Mouse (Mus musculus): Measurements from ENCODE around the gene AC140267.1.

Gene AC140267.1

GRCm38 (mm10) chr15:80235535-80235934, at the start of gene AC140267.1:
AC140267.1 (plus strand) TSS chr15:80235835.
- no peak for DNase-seq (ENCODE audit: low spot score in 2 of 2)

DNA sequence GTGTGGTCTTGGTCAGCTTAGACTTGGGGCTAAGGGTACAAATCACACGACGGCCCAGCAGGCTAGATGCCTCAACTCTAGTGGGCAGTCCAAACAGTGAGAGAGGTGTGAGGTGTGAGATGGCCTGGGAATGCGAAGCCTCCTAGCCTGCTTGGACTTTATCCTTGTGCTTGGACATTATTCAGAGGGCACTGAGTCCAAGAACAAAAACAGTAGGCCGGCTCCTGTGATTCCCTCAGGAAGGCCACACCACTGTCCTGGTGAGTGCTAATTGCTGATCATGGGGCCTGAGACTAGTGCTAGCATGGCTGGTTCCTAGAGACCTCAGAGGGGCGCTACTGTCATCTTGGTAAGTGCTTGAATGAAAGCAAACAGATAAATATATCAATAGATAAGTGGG, 46.7 kb upstream of the AC140267.1 start:
- no peak for DNase-seq (ENCODE audit: low spot score in 2 of 2)

- no peak for DNase-seq (ENCODE audit: low spot score in 2 of 2)
These were observed 45.6 kb upstream of the AC140267.1 start for GRCm38 (mm10) chr15:80190075-80190474.

DNA sequence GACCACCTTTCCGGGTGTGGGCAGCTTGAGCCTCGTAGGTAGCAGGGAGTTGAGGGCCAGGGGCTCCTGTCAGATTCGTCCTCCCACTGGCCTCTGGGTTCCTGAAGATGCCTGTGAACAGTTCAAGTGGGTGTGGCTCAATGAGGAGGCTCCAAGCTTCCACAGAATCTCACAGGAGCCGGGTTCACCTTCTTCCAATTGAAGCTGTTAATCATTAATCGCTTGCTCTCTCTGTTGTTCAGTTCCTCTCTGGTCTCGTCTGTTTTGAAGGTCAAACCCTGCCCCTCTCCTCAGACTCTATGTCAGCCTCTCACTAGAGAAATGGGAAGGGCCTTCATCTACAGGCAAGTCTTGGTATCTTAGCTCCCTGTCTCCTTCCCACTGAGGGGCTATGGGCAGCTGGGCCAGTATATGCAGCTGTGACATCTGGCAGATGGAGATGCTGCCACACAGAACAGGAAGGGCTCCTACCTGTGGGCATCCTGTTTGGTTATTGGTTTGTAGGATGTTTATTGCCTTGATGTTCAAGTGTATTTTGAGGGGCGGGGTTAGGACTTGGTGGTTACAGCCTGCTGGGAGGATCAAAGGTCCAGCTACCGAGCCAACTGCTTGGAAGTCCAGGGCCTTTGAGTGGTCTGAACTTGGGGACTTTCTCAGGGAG, 43.9 kb upstream of the AC140267.1 start:
- no peak for DNase-seq (ENCODE audit: low spot score in 2 of 2)

DNA sequence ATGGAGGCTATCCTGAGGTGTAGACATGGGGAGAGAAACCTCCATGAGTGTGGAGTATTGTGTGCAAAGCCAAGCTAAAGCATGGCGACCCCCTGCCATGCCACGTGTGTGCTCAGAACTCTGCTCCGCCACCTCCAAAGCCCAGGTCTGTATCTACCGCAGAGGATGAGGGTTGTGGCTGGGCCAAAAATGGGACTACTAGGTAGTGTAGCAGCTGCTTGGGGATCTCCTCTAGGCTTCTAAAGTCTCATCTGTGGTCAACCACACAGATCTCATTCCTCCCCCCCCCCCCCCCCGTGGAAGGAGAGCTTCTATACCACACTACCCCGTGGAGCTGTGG, 43.4 kb upstream of the AC140267.1 start:
- DNase-seq (ENCODE audit: low spot score in 2 of 2): no peak

- no peak for DNase-seq (ENCODE audit: low spot score in 2 of 2)
These were observed 42.8 kb upstream of the AC140267.1 start for GRCm38 (mm10) chr15:80192847-80193246.

DNA sequence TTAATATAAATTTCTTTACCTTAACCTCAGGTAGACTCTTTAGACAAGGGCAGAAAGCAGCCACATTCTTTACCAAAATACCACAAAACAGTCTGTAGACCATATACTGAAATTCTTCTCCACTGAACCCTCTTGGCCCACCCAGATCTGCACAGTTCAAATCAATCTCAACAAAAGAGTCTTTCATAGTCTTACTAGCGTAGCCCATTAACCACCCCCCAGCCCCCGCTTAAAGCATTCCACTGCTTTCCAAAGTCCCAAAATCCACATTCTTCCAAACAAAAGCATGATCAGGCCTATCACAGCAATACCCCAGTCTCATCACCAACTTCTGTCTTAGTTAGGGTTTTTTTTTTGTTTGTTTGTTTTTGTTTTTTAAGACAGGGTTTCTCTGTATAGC, 36.1 kb upstream of the AC140267.1 start:
- no peak for DNase-seq (ENCODE audit: low spot score in 2 of 2)

GRCm38 (mm10) chr15:80202111-80202775, 33.4 kb upstream of the AC140267.1 start:
- DNase-seq (ENCODE audit: low spot score in 2 of 2): peak; percentile 49 to 54

DNA sequence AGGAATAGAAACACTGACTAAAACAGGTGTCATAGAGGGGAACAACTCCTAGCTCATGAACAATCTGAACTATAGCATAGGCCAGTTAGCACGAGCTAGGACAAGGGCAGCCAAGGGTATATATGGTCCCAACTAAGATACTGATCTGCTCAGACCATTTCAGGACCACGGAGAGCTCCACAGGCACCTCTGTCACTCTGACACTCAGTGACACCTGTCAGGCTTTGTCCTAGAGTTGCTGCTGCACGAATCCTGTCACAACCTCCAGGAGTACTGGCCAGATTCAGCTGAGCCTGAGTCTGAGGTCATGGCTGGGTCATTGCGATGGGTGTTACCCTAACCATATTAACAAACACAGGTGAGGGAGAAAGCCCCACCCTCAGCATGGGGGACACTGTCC, 32.2 kb upstream of the AC140267.1 start:
- no peak for DNase-seq (ENCODE audit: low spot score in 2 of 2)

- DNase-seq (ENCODE audit: low spot score in 2 of 2): no peak
These were observed 29.5 kb upstream of the AC140267.1 start for GRCm38 (mm10) chr15:80206057-80206565.

DNA sequence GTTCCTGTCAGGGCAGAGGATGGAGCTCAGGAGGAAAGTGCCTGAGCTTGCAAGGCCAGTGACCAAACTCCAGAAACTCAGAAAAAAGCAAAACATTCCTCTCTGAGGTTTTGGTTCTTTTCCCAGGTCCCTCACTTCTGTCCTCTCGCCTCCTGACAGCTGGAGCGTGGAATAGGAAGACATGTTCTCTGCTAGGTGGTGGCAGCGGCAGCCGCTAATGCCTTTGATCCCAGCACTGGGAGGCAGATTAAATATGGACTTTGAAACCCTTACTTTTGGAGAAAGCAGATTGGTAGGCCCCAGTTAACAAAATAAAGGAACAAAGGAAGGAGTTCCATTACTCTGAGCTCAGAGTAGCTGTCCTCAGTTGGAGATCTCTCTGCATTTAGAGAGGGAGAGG, 27.2 kb upstream of the AC140267.1 start:
- DNase-seq (ENCODE audit: low spot score in 2 of 2): no peak

DNA sequence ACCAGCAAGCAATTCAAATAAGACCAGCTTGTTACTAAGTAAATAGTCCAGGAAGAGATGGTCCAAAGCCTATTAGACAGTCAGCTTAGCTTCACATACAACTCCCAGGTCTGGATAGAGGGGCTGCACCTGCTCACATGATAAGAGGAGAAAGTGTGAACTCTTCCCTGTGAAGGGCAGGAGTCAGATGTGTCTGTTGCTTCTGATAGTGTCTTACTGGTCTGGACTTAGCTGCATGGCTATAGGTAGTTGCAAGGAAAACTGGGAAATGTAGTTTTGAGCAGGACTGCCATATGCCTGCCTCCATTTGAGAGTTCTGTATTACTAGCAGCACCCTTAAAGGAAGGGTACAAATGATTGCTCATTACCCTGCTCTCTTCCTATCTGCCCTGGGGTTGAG, 21.9 kb upstream of the AC140267.1 start:
- no peak for DNase-seq (ENCODE audit: low spot score in 2 of 2)

DNA sequence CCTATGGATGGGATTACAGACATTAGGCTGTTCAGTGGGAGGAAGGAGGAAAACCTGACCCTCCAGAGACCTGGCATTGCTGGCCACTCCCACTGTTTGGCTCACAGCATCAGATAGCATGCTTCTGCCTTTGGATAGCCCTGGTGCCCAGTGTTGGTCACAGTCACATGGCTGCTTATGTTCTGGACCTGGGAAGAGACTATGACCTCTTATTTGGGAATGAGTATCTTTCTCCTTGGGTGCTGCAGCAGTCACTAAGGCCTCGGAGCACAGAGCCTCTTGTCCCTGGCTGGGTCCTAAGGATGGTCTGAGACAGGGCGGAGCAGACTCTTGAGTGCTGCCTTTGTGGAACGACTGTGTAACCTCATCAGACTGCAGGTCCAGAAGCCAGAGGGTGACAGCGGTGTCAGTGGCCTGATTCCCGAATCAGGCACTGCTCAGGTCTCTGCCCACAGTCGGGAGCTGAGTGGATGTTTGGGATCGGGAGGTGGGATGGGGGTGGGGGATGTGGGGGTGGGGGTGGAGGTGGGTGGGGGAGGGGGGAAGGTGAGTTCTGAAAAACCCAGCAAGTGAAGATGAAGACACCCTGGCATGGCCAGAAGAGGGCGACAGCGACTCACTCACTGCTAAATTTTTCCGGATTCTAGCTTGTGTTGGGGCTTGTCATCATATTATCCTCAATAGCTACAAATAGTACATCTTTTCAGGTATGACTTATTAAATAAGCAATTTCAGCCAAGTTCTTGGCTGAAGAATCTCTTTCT, 19.7 kb upstream of the AC140267.1 start:
- peak in 1 of 2 experiments; percentile 43 for DNase-seq (ENCODE audit: low spot score in 2 of 2)

DNA sequence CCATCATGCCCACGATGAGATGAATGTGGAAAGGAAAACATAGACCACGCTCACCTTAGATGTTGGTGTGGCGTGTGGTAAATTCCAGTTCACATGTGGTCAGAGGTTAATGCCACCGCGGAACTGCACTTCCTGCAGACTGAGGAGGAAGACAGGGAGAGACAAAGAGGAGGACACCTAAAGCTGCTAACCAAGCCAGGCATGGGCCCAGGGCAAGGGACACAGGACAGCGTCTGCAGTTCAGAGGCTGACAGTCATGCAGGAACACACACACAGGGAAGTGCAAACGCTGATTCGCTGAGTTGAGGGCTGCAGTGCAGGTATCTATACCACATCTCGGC, 19.2 kb upstream of the AC140267.1 start:
- no peak for DNase-seq (ENCODE audit: low spot score in 2 of 2)

DNA sequence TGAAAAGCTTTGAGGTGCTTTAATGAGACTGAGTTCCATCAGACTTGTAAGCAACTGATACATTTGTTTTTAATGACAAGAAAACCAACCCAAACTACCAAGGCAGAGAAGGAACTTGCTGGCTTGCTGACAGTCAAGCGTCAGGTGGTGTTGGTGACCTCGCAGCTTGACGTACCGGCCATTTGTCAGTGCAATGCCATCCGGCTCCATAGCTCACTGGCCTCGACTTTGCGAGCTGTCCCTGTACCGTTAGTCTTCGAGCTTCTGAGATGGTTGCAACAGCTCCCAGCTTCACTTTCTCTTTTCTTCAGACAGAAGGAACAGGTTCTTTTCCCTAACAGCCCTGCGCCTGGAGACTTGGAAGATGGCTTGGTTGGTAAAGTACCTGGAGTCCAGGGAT, 18.2 kb upstream of the AC140267.1 start:
- no peak for DNase-seq (ENCODE audit: low spot score in 2 of 2)

DNA sequence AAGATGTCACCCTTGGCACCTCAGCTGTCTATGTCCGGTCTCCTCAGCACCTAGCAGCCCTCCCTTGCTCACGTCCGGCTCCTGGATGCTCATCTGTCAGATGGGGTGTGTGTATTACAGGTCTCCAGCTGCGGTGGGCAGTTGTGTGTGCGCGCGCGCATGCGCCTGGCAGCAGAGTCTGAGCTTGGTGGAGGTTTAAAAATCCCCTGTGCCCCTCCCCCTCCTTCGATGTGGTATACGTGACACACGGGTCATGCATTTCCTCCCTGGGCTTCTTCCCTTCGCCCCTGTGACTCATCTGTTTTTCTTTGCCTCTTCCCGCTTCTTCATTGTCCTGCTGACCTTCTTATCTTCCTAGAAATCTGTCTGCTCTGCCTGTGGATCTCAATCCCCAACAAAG, 16.4 kb upstream of the AC140267.1 start:
- no peak for DNase-seq (ENCODE audit: low spot score in 2 of 2)

DNA sequence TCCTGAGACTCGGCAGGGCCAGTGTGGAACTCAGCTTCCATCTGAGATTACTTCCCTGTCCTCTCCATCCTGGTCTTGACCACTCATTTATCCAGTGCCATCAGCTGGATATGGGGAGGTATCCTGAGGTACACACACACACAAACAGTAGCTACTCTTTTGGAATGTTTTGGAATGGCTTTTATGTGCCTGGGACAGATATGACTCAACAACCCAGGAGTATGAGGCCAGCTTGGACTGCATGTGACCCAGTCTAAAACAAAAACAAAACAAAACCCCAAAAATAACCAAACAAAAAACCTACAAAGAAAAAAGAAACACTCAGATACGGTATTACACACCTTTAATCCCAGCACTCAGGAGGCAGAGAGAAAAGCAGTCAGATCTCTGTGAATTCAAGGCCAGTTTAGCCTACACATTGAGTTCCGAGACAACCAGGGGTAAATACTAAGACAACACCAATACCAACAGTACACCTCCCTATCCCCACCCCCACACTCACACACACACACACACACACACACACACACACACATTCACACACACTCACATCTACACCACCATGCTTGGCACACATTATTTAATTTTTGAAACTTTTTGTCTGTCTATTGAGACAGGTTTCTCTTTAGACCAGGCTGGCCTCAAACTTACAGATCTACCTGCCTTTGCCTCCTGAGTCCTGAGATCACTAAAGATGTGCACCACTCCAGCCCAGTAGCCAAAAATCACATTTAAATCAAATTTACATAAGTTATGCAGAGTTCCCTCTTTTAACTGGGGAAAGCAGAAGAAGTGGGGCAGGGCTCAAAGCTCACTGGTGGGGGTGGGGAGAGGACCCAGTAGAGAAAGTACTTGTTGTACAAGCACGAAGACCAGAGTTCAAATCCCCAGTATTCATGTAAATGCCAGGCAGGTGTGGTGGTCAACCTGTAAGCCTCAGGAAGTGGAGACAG, 15.7 kb upstream of the AC140267.1 start:
- no peak for DNase-seq (ENCODE audit: low spot score in 2 of 2)

DNA sequence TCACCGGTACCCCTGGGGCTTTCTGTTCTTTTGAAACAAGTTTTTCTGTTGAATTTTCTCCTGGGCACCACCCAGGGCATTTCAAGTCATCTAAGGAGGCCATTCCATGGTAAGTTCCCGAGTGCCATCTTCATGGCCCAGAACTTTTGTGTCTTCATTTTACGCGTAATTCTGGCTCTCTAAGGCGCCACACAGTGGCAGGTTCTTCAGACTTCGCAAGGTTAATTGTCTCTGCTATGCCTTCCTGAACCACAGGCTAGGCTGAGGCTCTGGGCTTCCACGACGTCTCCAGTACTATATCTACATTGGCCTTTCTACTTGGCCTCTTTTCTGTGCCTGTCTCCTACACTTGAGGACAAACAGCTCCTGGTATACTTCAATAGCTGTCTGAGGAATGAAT, 14.6 kb upstream of the AC140267.1 start:
- DNase-seq (ENCODE audit: low spot score in 2 of 2): no peak

DNA sequence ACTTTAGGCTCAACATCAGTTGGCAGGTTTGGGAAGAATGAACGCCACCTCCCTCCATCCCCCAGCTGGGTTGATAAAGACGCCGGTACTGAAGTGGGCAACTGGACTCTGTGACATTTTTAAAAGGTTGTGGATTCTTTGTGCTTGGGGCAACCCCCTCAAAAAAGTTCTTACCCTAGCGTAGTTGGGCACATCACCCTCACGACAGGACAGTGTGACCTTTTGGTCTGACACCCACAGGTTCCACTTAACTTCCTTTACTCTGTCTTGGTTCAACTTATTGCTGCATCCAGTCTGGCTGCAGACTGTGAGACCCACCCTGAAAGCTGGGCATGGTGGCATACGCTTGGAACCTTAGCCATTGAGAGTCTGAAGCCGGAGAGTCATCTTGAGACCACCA, 11.9 kb upstream of the AC140267.1 start:
- no peak for DNase-seq (ENCODE audit: low spot score in 2 of 2)

- DNase-seq (ENCODE audit: low spot score in 2 of 2): peak; percentile 36 to 47
These were observed 10.4 kb upstream of the AC140267.1 start for GRCm38 (mm10) chr15:80225208-80225607.

DNA sequence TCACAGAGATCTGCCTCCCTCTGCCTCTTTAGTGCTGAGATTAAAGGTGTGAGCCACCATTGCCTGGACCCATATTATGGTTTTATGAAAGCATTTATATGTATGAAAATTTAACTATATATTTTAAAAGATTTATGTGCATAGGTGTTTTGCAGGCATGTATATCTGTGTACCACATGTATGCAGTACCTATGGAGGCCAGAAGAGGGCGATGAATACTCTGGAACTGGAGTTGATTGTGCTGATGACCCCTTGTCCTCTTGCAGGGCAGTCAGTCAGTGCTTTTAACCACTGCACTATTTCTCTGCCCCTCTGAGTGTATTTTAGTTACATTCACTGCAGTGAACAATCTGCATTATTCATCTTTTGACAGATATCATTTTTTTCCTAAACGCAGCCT, 9.8 kb upstream of the AC140267.1 start:
- peak; percentile 47 to 53 for DNase-seq (ENCODE audit: low spot score in 2 of 2)

Measured in right cerebral cortex, adult 2 months (tissue).